Mouse (Mus musculus) neural tube, embryonic 10.5 days (tissue): ENCODE results near the gene Sppl3.

Source experiments
- DNase-seq: peaks from one replicate; pipeline ENCODE4 v3.0.0-alpha.2; 2017; ENCODE audit warnings: low spot score; ENCODE audit errors: extremely low spot score

Gene Sppl3

GRCm38 (mm10) chr5:115010577-115011216 is at the start of gene Sppl3:
Gene Sppl3 (plus strand): TSS chr5:115011137.
- DNase-seq = peak; percentile 96

DNA sequence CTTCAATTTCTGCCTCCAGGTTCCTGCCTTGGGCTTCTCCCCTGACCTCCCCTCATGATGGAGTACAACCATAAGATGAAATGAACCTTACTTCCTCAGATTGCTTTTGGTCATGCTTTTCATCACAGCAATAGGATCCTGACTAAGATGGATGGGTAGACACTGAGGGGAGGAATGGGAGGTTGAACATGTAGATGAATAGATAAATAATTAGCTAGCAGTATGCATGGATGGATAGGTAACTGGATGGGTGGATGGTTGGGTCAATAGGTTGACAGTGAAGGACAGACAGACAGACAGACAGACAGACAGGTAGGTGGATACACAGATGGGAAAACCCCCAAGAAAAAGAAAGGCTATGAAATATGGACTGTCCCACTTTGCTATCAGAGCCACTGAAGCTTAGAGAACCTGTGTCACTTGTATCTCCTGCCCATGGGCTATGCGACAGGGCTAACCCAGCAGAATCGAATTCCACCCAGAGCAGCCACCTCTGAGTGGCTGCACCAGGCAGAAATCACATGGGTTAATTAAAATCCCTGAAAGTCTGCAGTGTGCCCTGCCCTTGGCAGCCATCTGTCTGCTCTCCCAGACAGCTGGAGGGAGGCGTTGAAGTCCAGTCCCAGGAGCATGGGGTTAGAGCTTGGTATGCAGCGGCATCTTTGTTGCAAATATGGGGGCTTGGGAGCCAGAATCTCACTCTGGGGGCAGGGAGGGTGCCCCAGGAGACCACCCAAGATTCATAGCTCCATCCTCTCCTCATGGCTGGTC is 49.2 kb upstream of the Sppl3 start:
- no peak for DNase-seq

GRCm38 (mm10) chr5:114964315-114964966 is 46.5 kb upstream of the Sppl3 start:
- DNase-seq = no peak

DNA sequence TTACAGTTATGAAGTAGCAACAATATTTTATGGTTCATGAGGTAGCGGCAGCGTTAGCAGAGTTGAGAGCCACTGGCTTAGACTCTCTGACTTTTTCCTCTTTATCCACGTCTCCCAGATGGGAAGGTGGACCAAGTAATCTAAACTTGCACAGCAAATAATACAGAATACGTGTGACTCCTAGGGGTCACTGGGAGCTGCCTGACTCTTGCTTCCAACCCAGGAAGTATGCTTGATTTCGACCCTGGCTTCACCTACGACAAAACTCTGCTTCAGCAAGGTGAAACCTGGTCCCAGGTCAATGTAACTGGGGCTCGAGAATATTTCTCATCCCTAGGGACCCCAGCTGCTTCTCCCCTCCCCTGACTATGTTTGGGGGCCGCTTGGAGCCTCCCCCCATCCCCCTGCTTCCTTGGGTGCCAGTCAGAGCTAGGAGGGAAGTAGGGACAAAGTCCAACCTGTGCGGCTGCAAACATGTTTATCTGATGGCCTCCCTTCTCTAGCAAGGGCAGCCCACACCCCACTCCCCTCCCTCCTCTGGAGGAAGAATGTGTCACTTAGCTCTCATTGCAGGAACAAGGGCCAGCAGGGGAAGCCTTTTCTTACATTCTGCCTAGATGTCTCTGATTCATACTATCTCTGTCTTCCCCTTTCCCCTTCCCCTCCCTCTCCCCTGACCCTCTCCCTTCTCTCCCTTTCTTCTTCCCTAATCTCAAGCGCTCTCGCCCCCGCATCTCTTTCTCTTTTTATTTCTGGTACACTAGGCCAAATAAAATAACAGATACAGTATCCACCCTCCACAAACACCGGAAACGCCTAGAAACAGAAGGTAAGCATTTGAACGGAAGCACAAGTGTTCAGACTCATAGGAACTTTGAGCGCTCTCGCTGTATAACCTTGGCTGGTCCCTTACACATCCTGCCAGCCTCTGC is 45.7 kb upstream of the Sppl3 start:
- DNase-seq = no peak

DNA sequence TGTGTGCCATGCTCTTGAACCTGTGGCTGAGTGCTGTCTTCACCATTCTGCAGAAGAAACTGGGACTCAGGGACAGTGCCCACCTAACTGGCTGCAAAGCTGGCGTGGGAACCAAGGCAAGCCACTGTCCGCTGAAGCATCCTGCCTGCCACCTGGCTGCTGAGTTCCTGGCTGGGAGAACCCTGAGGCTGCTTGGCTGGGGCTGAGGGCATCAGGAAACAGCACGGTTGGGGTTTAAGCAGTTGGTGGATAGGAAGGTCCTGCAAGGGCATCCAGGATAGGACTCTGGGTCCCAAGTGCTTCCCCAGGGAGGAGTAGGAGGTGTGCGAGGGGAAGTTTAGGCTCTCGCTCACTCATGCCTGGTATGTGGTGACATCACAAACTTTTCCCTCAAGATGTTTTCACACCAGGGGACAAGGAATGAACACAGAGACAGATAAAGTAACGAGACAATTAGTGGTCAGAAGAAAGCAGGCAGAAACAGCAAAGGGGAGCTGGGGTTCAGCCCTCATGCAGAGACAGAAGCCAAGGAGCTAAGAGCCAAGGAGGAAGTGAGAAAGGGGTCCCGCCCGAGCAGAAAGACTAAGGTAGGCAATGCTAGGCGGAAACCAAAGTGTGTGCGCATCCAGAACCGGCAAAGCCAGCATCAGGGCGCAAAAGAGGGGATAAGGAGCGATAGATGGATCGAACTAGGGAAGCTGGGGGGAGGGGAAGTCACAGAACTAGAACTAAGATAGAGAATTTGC is 43.2 kb upstream of the Sppl3 start:
- DNase-seq = no peak

GRCm38 (mm10) chr5:114968651-114969050 is 42.3 kb upstream of the Sppl3 start:
- no peak for DNase-seq

GRCm38 (mm10) chr5:114969064-114969463 is 41.9 kb upstream of the Sppl3 start:
- no peak for DNase-seq

GRCm38 (mm10) chr5:114969609-114970215 is 41.2 kb upstream of the Sppl3 start:
- DNase-seq = no peak

DNA sequence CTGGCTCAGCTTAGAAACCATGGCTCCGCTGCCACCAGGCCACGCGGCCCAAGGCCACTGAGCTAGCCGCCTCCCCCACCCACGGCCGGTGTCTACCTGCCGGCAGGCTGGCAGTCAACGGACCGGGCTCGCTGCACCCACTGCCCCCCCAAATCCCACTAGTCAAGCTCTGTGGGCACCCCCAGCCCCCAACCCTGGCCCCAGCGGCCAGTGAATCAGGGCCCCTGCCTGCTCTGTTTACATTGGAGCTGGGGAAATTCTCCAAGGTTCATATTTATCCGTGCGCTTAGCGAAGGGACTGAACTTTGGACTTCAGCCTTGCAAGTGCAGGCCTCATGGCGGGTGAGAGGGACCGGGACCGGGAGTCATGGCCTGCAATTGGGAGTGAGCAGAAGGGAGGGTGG is 40.1 kb upstream of the Sppl3 start, which contains the start of gene Hnf1a:
Hnf1a (minus strand) TSS at position 271 of the 404 bp plus-strand sequence.
- DNase-seq = no peak

- DNase-seq = no peak
These were observed 38.7 kb upstream of the Sppl3 start for GRCm38 (mm10) chr5:114972201-114972600.

- no peak for DNase-seq
These were observed 37.8 kb upstream of the Sppl3 start for GRCm38 (mm10) chr5:114973131-114973530.

DNA sequence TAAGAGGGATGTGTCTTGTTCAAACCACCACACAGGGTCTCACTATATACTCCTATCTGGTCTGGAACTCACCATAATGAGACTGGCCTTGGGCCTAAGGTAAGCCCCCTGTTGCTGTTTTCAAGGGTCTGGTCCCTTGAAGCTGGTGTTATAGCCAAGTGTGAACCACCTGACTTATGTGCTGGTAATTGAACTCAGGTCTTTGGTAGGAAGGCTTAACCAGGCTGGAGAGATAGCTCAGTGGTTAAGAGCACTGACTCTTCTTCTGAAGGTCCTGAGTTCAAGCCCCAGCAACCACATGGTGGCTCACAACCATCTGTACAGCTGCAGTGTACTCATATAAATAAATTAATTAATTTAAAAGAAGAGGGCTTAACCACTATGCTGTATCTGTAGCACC is 34.0 kb upstream of the Sppl3 start:
- DNase-seq = no peak

GRCm38 (mm10) chr5:114978473-114978872 is 32.5 kb upstream of the Sppl3 start:
- no peak for DNase-seq

- DNase-seq = no peak
These were observed 32.1 kb upstream of the Sppl3 start for GRCm38 (mm10) chr5:114978888-114979249.

GRCm38 (mm10) chr5:114979250-114980121 is 31.5 kb upstream of the Sppl3 start:
- DNase-seq = peak; percentile 73

DNA sequence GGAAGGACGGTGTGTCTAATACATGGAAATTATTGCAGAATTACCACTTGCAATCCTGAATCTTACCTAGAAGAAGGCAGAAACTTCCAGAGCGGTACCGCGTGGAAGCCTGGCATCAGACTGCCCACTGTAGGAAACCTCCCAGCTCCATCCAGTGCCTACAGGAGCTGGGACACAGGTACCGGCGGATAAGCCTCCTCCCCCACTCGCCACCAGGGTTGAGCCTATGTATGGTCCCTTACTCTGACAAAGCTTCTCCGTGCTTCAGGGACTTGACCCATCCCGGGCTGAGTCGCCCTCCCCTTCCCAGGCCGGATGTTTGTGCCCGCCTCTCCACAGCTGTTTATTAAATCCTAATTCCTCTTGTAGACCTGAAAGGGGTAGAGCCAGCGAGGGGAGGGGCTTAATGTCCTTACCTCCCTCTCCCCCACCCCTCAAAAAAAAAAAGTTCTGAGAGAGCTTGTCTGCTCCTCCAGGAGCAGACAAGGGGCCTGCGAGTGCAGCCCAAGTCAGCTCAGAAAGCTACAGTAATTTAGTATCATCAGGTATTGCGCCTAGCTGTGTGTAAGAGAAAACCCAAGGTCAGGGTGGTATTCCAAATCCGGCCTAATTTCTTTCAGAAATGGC is 30.7 kb upstream of the Sppl3 start:
- DNase-seq = peak; percentile 27

GRCm38 (mm10) chr5:114982001-114982400 is 28.9 kb upstream of the Sppl3 start:
- no peak for DNase-seq

DNA sequence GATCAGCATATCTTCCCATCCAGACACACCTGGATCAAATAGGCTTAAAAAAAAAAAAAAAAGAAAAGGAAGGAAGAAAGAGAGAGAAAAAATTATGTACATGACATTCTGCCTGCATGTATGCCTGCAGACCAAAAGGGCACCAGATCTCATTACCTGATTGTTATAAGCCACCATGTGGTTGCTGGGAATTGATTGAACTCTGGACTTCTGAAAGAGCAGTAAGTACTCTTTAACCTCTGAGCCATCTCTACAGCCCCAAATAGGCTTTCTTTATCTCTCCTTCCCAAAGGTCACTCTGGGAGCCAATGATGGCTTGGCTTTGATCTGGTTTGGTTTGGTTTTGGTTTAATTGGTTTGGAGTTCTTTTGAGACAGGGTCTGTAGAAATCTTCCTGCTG is 25.9 kb upstream of the Sppl3 start:
- no peak for DNase-seq

DNA sequence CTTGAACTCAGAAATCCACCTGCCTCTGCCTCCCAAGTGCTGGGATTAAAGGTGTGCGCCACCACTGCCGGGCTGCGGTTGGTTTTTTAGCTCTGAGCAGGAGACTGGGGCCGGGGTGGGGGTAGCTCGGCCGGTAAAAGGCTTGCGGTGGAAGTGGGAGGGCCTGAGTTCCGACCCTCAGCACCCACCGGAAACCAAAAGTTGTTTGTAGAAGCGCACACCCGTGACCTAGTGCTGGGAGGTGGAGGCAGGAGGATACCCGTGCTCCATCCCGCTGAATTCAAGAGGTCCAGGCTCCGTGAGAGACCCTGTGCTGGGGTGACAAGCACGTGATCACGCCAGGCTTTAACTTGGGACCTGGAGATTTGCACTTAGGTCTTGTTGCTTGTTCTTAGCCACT is 14.5 kb upstream of the Sppl3 start:
- no peak for DNase-seq
